Mouse (Mus musculus): ENCODE measurements around the gene Tacr2.

The Tacr2 gene

GRCm38 (mm10) chr10:62252000-62252488 lies at the start of gene Tacr2:
Tacr2 (plus strand) TSS chr10:62252438.
- in situ Hi-C loops (cut with MboI, MseI) = loop anchor here in 1 of 2 experiments (10.0 kb wide), 1 partner anchor 1907 kb away; the partner anchor contains the start of gene Vsir

GRCm38 (mm10) chr10:62202574-62202973 lies 49.7 kb upstream of the Tacr2 start:
- in situ Hi-C loops (cut with MboI, MseI) = loop anchor here in 1 of 2 experiments (5.0 kb wide), 1 partner anchor 200 kb away; no protein-coding TSS in a partner anchor

DNA sequence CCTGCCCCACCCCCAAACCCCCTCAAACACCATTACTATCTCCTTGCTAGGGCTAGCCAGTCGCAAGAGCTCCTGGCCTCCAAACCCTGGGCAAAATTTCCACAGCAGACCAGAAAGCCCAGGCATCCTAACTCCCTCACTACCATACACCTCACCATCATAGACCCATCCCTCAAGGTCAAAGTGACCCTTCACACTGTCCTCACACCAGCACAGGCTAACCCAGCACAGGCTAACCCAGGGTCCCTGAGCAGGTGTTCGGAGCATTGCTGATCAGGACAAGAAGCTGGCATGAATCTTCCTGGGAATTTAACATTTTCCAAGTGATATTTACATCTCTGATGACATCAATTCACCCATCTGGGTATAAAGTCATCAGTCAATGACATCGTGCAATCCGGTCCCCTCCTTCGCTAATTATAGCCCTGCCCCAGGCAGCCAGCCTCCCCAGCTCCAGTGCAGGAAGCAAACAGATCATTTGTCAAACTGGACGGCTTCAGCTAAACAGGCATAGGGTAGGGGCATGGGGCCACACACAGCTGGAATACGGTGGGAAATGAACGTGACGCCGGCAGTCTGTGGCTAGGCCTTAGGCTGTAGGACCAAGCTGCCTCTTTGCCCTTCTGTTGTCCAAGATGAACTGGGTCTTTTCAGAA lies 43.9 kb upstream of the Tacr2 start:
- in situ Hi-C loops (cut with MboI, MseI) = no loop called here

- in situ Hi-C loops (cut with MboI, MseI) = no loop called here
These were observed 40.9 kb upstream of the Tacr2 start for GRCm38 (mm10) chr10:62211310-62211709.

GRCm38 (mm10) chr10:62215169-62215616 lies 37.0 kb upstream of the Tacr2 start:
- in situ Hi-C loops (cut with MboI, MseI) = no loop called here

GRCm38 (mm10) chr10:62215633-62216032 lies 36.6 kb upstream of the Tacr2 start:
- in situ Hi-C loops (cut with MboI, MseI) = no loop called here

GRCm38 (mm10) chr10:62216595-62216994 lies 35.6 kb upstream of the Tacr2 start:
- in situ Hi-C loops (cut with MboI, MseI) = no loop called here

DNA sequence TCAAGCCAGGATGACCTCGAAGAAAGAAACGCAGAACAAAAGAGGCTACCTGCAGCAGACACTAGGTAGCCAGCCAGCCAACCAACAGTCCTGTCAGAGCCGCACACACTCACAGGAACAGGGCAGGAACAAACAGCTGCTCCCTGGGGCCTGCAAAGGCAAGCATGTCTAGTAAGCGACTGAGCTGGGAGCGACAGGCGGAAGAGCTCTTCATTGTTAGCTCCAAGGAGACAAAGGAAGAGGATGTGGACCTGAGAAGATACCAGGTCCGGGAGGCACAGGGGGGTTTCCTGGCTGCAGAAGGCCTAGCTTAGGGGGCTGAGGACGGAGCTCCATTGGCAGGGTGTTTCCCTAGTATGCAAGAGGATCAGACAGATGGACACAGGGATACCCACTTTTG lies 35.0 kb upstream of the Tacr2 start:
- in situ Hi-C loops (cut with MboI, MseI) = no loop called here

- in situ Hi-C loops (cut with MboI, MseI) = no loop called here
These were observed 34.0 kb upstream of the Tacr2 start for GRCm38 (mm10) chr10:62218044-62218788.

DNA sequence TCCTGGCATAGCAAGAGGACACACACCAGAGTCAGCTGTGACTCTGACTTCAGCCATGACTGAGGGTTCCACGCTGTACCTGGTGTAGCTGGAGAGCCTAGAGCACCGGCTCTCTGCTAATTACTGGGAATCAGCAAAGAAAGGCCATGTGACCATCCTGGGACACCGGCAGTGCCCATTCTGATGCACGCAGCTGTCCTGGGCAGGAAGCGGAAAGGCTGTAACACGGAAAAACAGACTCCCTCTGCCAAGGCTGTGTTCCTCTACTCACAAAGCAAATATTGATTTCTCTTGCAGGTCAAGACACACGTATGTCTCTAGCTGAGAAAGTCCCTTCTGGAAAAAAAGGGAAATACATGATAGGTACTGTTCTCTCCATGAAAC lies 33.5 kb upstream of the Tacr2 start:
- in situ Hi-C loops (cut with MboI, MseI) = no loop called here

GRCm38 (mm10) chr10:62220732-62221514 lies 31.3 kb upstream of the Tacr2 start:
- in situ Hi-C loops (cut with MboI, MseI) = no loop called here

DNA sequence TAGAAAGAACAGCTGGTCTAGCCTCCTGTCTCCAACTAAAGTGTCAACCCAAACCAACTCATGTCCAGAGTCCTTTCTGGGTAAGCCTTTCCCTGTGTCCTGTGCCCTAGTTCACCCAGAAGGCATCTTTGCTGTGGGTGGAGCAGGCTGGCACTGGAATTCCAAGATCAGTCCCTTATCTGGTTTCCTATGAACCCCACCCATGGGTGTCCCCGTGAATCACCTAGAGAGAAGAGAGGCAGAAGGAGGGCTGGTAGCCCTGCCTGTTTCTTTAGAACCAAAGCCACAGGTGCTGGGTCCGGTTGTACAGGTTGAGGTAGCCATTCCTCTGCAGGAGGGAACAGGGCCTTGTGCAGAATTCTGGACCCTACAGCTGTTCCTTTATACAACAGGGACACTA lies 30.6 kb upstream of the Tacr2 start:
- in situ Hi-C loops (cut with MboI, MseI) = no loop called here

GRCm38 (mm10) chr10:62222777-62223176 lies 29.5 kb upstream of the Tacr2 start:
- in situ Hi-C loops (cut with MboI, MseI) = no loop called here

- in situ Hi-C loops (cut with MboI, MseI) = no loop called here
These were observed 28.0 kb upstream of the Tacr2 start for GRCm38 (mm10) chr10:62224231-62224630.

GRCm38 (mm10) chr10:62225839-62226238 lies 26.4 kb upstream of the Tacr2 start:
- in situ Hi-C loops (cut with MboI, MseI) = no loop called here

- in situ Hi-C loops (cut with MboI, MseI) = no loop called here
These were observed 24.1 kb upstream of the Tacr2 start for GRCm38 (mm10) chr10:62228126-62228525.

GRCm38 (mm10) chr10:62230708-62231394 lies 21.4 kb upstream of the Tacr2 start, which contains the start of gene Tspan15:
Tspan15 (minus strand) TSS chr10:62231251.
- in situ Hi-C loops (cut with MboI, MseI) = no loop called here

GRCm38 (mm10) chr10:62231395-62231732 lies 20.9 kb upstream of the Tacr2 start:
- in situ Hi-C loops (cut with MboI, MseI) = no loop called here

DNA sequence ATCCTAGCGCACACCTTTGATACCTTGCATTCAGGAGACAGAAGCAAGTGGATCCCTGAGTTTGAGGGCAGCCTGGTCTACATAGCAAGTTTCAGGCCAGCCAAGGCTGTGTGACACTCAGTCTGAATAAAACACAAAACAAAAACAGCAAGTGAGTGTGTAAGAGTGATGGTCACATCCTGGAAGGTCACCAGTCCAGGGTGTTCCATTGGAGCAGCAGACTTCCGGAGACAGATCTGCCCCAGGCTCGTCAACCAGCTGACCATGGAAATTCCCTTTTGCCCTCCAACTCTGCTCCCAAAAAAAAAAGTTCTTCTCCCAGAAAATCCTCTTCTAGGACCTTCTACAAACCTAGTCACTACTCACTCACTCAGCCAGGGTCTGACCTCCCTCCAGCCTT lies 20.4 kb upstream of the Tacr2 start:
- in situ Hi-C loops (cut with MboI, MseI) = no loop called here

DNA sequence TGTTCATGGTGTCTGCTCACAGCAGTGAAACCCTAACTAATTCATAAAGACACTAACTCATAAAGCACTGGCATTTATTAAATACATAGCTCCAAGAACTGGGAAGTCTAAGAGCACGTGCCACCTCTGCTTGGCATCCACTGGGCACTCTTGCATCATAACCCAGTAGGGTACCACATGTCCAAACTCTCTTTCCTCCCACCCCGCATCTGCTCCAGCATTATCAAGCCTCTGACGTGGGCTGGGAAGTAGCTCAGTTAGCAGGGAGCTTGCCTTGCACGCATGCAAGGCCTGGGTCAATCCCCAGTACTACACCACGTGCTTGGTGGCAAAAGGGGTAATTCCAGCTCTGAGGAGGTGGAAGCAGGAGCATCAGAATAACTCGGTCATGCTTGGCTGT lies 16.1 kb upstream of the Tacr2 start:
- in situ Hi-C loops (cut with MboI, MseI) = no loop called here

- in situ Hi-C loops (cut with MboI, MseI) = no loop called here
These were observed 15.0 kb upstream of the Tacr2 start for GRCm38 (mm10) chr10:62237205-62237604.
